20 mouse cellular contexts compared by ENCODE assay signal in the genomic region with DNA sequence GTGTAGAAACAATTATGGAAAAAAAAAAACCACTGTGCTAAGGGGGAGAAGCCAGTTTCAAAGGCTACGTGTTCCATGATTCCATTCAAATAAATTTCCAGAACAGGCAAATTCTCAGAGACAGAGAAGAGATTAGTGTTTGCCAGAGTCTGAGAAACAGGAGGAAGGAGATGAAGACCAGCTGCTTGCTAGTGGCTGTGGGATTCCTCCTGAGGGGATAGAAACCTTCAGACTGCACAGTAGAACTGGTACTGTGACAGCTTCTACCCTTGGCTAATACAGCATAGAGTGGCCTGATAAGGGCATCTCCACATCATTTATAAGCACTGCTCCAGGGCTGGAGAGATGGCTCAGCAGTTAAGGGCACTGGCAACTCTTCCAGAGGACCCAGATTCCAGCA. TPM values are rescaled to one million over a fixed set of nuclear protein-coding genes. Genes with fewer than 3 reads are reported as not detected.
A peak's percentile ranks its signal among the peaks of the same experiment; 100 is the strongest.
DNase-seq lines count a peak whose midpoint lies in the region; ATAC-seq lines count a peak whose summit lies in the region.
"Had no signal": no experiment of that assay in that cellular context is flagged by ENCODE, and none has a peak within 500 bp of the region (broad histone marks: within the 10 kb centered on the region; RNA-seq: fewer than 3 reads in every experiment).

No protein-coding gene starts in this region.

- H3K4me2 ChIP-seq in embryonic facial prominence, embryonic 13.5 days: no peak overlapping the region
- H3K4me2 ChIP-seq in kidney, embryonic 16.5 days (replicated peaks; ENCODE audit: low read depth, low read length): no peak overlapping the region
- H3K4me2 ChIP-seq: forebrain, embryonic 12.5 days; liver, embryonic 12.5 days; midbrain, embryonic 12.5 days; neural tube, embryonic 13.5 days had no signal

- H3K27ac ChIP-seq in embryonic facial prominence, embryonic 13.5 days: peak overlapping the region; percentile 39; the same call in 1 of the 2 replicates
- no peak overlapping the region for H3K27ac ChIP-seq in embryonic facial prominence, embryonic 10.5 days (replicated peaks)
- peak overlapping the region; percentile 56; the same call in 1 of the 2 replicates for H3K27ac ChIP-seq in kidney, embryonic 16.5 days (ENCODE audit: low read length)
- H3K27ac ChIP-seq: forebrain, embryonic 12.5 days; liver, embryonic 12.5 days; macrophage; midbrain, embryonic 12.5 days; neural tube, embryonic 13.5 days had no signal

- H3K4me3 ChIP-seq in embryonic facial prominence, embryonic 13.5 days: no peak overlapping the region
- H3K4me3 ChIP-seq in embryonic facial prominence, embryonic 10.5 days: no peak overlapping the region
- H3K4me3 ChIP-seq in kidney, embryonic 16.5 days (ENCODE audit: low read length): no peak overlapping the region
- H3K4me3 ChIP-seq: forebrain, embryonic 12.5 days; liver, embryonic 12.5 days; midbrain, embryonic 12.5 days; neural tube, embryonic 13.5 days had no signal

- H3K9me3 ChIP-seq in embryonic facial prominence, embryonic 13.5 days: no peaks in the 10 kb centered on the region
- H3K9me3 ChIP-seq in embryonic facial prominence, embryonic 10.5 days: 0 out of 2 replicates have a peak, but pooled peaks cover 2% of the 10 kb centered on the region
- H3K9me3 ChIP-seq in kidney, embryonic 16.5 days (ENCODE audit: low read length): no peaks in the 10 kb centered on the region
- H3K9me3 ChIP-seq: forebrain, embryonic 12.5 days; liver, embryonic 12.5 days; midbrain, embryonic 12.5 days; neural tube, embryonic 13.5 days had no signal

- H3K9ac ChIP-seq in embryonic facial prominence, embryonic 13.5 days: no peak overlapping the region
- H3K9ac ChIP-seq in kidney, embryonic 16.5 days (replicated peaks; ENCODE audit: low read length): no peak overlapping the region
- H3K9ac ChIP-seq: forebrain, embryonic 12.5 days; liver, embryonic 12.5 days; midbrain, embryonic 12.5 days; neural tube, embryonic 13.5 days had no signal

- no peaks in the 10 kb centered on the region for H3K36me3 ChIP-seq in embryonic facial prominence, embryonic 13.5 days
- no peaks in the 10 kb centered on the region for H3K36me3 ChIP-seq in embryonic facial prominence, embryonic 10.5 days (replicated peaks)
- no peaks in the 10 kb centered on the region for H3K36me3 ChIP-seq in kidney, embryonic 16.5 days (ENCODE audit: insufficient read depth, low read length)
- H3K36me3 ChIP-seq: forebrain, embryonic 12.5 days; G1E; liver, embryonic 12.5 days; midbrain, embryonic 12.5 days; neural tube, embryonic 13.5 days had no signal

- no peak for ATAC-seq in embryonic facial prominence, embryonic 13.5 days (ENCODE audit: insufficient number of reproducible peaks, insufficient read depth, low FRiP score, low TSS enrichment, low read depth)
- no peak for ATAC-seq in kidney, embryonic 16.5 days (ENCODE audit: low FRiP score, low TSS enrichment)
- ATAC-seq: CD4-positive, CD25-positive, alpha-beta regulatory T cell, adult 4 months; liver, embryonic 12.5 days had no signal

- intact Hi-C loops in left cerebral cortex, postnatal 14 days (cut with DNase I): no loop called here

- peaks cover 74% of the 10 kb centered on the region for H3K4me1 ChIP-seq in embryonic facial prominence, embryonic 13.5 days
- H3K4me1 ChIP-seq in embryonic facial prominence, embryonic 10.5 days: peaks cover 40% of the 10 kb centered on the region
- H3K4me1 ChIP-seq in kidney, embryonic 16.5 days (ENCODE audit: insufficient read depth, low read length): peaks cover 25% of the 10 kb centered on the region

- no peak for DNase-seq in embryonic facial prominence, embryonic 10.5 days (ENCODE audit: low spot score)
- DNase-seq in kidney, adult 9 months: no peak
- DNase-seq in heart, postnatal 4 days: peak; percentile 15
- peak; percentile 45 for DNase-seq in lung, postnatal 36 days
- DNase-seq in left cerebral cortex, postnatal 14 days (ENCODE audit: low spot score in 2 of 2): no peak
- no peak for DNase-seq in cerebellum, adult 9-11 months
- DNase-seq: cerebellum, adult 8-10 months; gastrocnemius, postnatal 36 days; kidney, postnatal 4 days; right cerebral cortex, postnatal 25 days; thymus, postnatal 36 days had no signal

- H3K27me3 ChIP-seq in embryonic facial prominence, embryonic 13.5 days: no peaks in the 10 kb centered on the region
- H3K27me3 ChIP-seq in embryonic facial prominence, embryonic 10.5 days (replicated peaks; ENCODE audit: low read depth, poor library complexity, severe bottlenecking): no peaks in the 10 kb centered on the region
- no peaks in the 10 kb centered on the region for H3K27me3 ChIP-seq in kidney, embryonic 16.5 days (ENCODE audit: insufficient read depth, low read length)
- H3K27me3 ChIP-seq: forebrain, embryonic 12.5 days; liver, embryonic 12.5 days; midbrain, embryonic 12.5 days had no signal

- 41% methylated on average over 1 of the region's 1 CpGs for WGBS in embryonic facial prominence, embryonic 13.5 days
- WGBS in embryonic facial prominence, embryonic 10.5 days: 86% methylated on average over 1 of the region's 1 CpGs
- 52% methylated on average over 1 of the region's 1 CpGs for WGBS in kidney, embryonic 16.5 days

RNA-seq across cellular contexts. Expression of a gene that starts 11.2 kb away (rescaled TPM):
- polyA plus RNA-seq in embryonic facial prominence, embryonic 13.5 days (2015; fragmentation: Nextera tagmentation; extraction: Ambion mirVana): 25.8 and 27.4 TPM in 2 replicates
- 20.7 and 23.6 TPM in 2 replicates for polyA plus RNA-seq in embryonic facial prominence, embryonic 10.5 days (2016; fragmentation: Nextera tagmentation; extraction: Ambion mirVana)
- 9.9 and 10.4 TPM in 2 replicates for polyA plus RNA-seq in kidney, embryonic 16.5 days (2015; fragmentation: Nextera tagmentation; extraction: Ambion mirVana)
- total RNA-seq in heart, postnatal 4 days (2021): 10 to 100 TPM; 13.2 to 14.6 TPM
- total RNA-seq in left cerebral cortex, postnatal 14 days (2021): 1 to 10 TPM; 1.6 TPM
- total RNA-seq: G1E had no signal
- polyA plus RNA-seq: CD4-positive, CD25-positive, alpha-beta regulatory T cell, adult 4 months; G1E; macrophage had no signal

Comparison
In these comparisons a context has a peak if more than half of its experiments do, and no peak if none do; other contexts are left out.
1. DNase-seq: peak in heart, postnatal 4 days (single experiment) and lung, postnatal 36 days (single experiment); none in embryonic facial prominence, embryonic 10.5 days (single experiment), kidney, adult 9 months (single experiment), left cerebral cortex, postnatal 14 days (0 of 2) and cerebellum, adult 9-11 months (single experiment).